Mouse (Mus musculus): ENCODE data around the gene Btbd35f2. TPM values are rescaled to one million over a fixed set of nuclear protein-coding genes. Genes with fewer than 3 reads are reported as not detected.
"Not testable (repeated sequence)": the region's sequence is repeated elsewhere in the genome, so short reads cannot be mapped to it uniquely, and the experiment has no call there.

Gene Btbd35f2
- not detected in 2 replicates for polyA plus RNA-seq (2012; rRNA removed)

DNA sequence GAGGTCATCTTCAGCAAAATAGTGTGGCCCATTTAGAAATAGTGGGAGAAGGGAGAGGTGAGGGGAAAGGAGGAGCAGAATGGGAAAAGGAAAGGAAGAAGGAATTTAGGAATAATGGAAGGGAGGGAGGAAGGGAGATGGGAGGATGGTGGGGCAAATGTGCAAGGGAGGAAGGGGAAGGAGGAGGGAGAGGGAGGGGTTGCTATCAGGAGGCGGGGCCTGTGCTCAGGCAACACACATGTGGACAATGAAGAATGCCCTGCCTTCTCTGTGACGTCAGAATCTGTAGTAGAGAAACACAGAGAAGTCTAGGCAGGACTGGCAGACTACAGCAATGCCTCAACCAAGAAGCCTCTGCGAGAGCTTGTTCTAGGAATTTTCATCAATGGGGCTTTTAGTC lies at the start of gene Btbd35f2:
TSS of gene Btbd35f2 (plus strand) at position 301 of the 400 bp plus-strand sequence.
- DNase-seq (ENCODE audit: extremely low spot score in 1 of 2, low spot score in 1 of 2): not testable (repeated sequence)

Other genes starting within 250 kb of the Btbd35f2 start
- gene Btbd35f22, start 230.6 kb upstream of the Btbd35f2 start, polyA plus RNA-seq (2012; rRNA removed): not detected in 2 replicates